ENCODE assay signal across 8 mouse cellular contexts in the genomic region with DNA sequence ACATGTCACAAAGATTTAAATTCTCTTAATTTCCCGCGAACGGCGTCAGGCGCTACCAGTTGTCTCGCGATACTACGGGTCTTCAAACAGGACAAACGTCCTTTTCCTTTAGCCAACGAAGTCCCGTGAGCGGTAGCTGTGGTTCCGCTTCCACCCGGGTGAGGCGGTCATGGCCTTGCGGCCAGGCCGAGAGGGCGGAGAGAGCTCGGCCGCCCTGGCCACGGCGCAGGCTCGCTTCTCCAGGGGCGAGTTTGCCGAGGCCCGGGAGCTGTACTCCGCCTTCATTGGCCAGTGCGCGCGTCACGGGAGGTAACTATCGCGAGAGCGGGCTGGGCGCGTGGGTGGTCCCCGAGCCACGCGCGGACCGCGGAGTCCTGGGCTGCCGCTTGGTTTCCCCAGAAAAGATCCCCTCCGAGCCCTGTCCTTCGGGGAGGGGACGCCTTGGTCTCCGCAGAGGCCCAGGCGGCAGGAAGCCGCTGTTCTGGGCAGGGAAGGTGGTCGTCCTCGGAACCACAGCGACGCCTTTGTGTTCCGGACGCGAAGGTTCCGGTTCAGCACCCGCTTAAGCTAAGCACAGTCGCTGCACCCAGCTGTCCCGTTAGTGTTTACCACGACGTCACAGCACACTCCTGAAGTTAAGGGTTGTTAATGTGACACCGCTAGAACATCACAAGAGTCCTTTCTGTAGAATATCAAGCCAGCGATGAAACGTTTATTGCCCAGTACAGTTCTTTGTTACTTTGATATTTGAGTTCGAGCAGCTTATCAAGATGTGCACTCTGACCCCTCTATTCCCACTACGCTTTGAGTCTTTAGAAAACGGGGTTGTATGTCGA. TPM values are rescaled to one million over a fixed set of nuclear protein-coding genes. Genes with fewer than 3 reads are reported as not detected.
DNase-seq lines count a peak whose midpoint lies in the region; ATAC-seq and TF ChIP-seq lines count a peak whose summit lies in the region.

Gene Ttc32, plus strand, starts transcription at position 110 of the 836 bp plus-strand sequence.

- peak; percentile 23; the same call in 1 of the 2 replicates for TF ChIP-seq CTCF in liver, embryonic 14.5 days (IDR thresholded peaks at IDR 0.05; ENCODE audit: low read depth)
- peak; percentile 34 for TF ChIP-seq CTCF in stomach, postnatal 0 days (IDR thresholded peaks at IDR 0.05; ENCODE audit: low read depth)

- H3K4me1 ChIP-seq in forebrain, embryonic 10.5 days = peaks cover 7% of the 10 kb centered on the region
- H3K4me1 ChIP-seq in heart, embryonic 15.5 days (replicated peaks) = peaks cover 10% of the 10 kb centered on the region; the same call in 1 of the 2 replicates
- peaks cover 2% of the 10 kb centered on the region in 2 experiments; a peak in 2 of 4 replicates for H3K4me1 ChIP-seq in liver, embryonic 14.5 days (replicated peaks; ENCODE audit: control insufficient read depth in 2 of 2, insufficient read depth in 2 of 2, low read length in 1 of 2)
- no peaks in the 10 kb centered on the region for H3K4me1 ChIP-seq in neural tube, embryonic 11.5 days (ENCODE audit: control insufficient read depth, insufficient read depth, low read length)
- H3K4me1 ChIP-seq in stomach, postnatal 0 days (replicated peaks; ENCODE audit: control insufficient read depth, insufficient read depth) = no peaks in the 10 kb centered on the region

- ATAC-seq in CD4-positive, CD25-positive, alpha-beta regulatory T cell, adult 4 months = peak; percentile 90
- ATAC-seq in heart, embryonic 15.5 days (replicated peaks; ENCODE audit: insufficient number of reproducible peaks, insufficient read depth, low FRiP score, low read depth) = peak; percentile 96
- ATAC-seq in liver, embryonic 14.5 days (ENCODE audit: insufficient read depth) = peak; percentile 89
- ATAC-seq in neural tube, embryonic 11.5 days (ENCODE audit: insufficient read depth, low FRiP score, low TSS enrichment) = peak; percentile 97
- peak; percentile 96 for ATAC-seq in stomach, postnatal 0 days (ENCODE audit: low FRiP score, low TSS enrichment)

- peak; percentile 88 for DNase-seq in c-Kit-positive CD71-negative TER-119-negative erythroid progenitor cells, embryonic 14.5 days (ENCODE audit: low read depth)
- peak; percentile 90 for DNase-seq in forebrain, embryonic 10.5 days (ENCODE audit: extremely low spot score, low spot score)
- DNase-seq in kidney, postnatal 25 days = peak; percentile 96 to 97
- peak; percentile 73 to 76 (median 75) for DNase-seq in liver, embryonic 14.5 days (ENCODE audit: low read depth in 3 of 3, low spot score in 3 of 3)
- DNase-seq in neural tube, embryonic 11.5 days (ENCODE audit: low spot score) = peak; percentile 96
- DNase-seq in stomach, postnatal 0 days (ENCODE audit: low spot score) = peak; percentile 94

- H3K4me2 ChIP-seq in heart, embryonic 15.5 days = peak within 1 kb of the TSS; percentile 69
- peak within 1 kb of the TSS; percentile 86 for H3K4me2 ChIP-seq in liver, embryonic 14.5 days (ENCODE audit: low read depth)
- peak within 1 kb of the TSS; percentile 65 for H3K4me2 ChIP-seq in neural tube, embryonic 11.5 days (ENCODE audit: low read depth)
- peak within 1 kb of the TSS; percentile 69 for H3K4me2 ChIP-seq in stomach, postnatal 0 days (replicated peaks; ENCODE audit: low read depth)

- H3K27me3 ChIP-seq in forebrain, embryonic 10.5 days (ENCODE audit: poor library complexity, severe bottlenecking) = no peaks in the 10 kb centered on the region
- no peaks in the 10 kb centered on the region for H3K27me3 ChIP-seq in heart, embryonic 15.5 days
- no peaks in the 10 kb centered on the region for H3K27me3 ChIP-seq in liver, embryonic 14.5 days (ENCODE audit: control insufficient read depth, insufficient read depth, low read length)
- H3K27me3 ChIP-seq in neural tube, embryonic 11.5 days (ENCODE audit: control insufficient read depth, insufficient read depth, low read length) = no peaks in the 10 kb centered on the region
- H3K27me3 ChIP-seq in stomach, postnatal 0 days (ENCODE audit: control insufficient read depth, insufficient read depth, low read length) = no peaks in the 10 kb centered on the region

- peak within 1 kb of the TSS; percentile 76 for H3K4me3 ChIP-seq in forebrain, embryonic 10.5 days
- peak within 1 kb of the TSS; percentile 67 for H3K4me3 ChIP-seq in heart, embryonic 15.5 days
- H3K4me3 ChIP-seq in liver, embryonic 14.5 days (ENCODE audit: insufficient read depth in 1 of 2, low read depth in 2 of 2, low read length in 2 of 2) = peak within 1 kb of the TSS; percentile 54 to 65
- H3K4me3 ChIP-seq in neural tube, embryonic 11.5 days (ENCODE audit: low read depth, low read length) = peak within 1 kb of the TSS; percentile 64
- peak within 1 kb of the TSS; percentile 58 for H3K4me3 ChIP-seq in stomach, postnatal 0 days (ENCODE audit: low read depth, low read length)

- H3K9me3 ChIP-seq in forebrain, embryonic 10.5 days = no peaks in the 10 kb centered on the region
- H3K9me3 ChIP-seq in heart, embryonic 15.5 days (replicated peaks) = no peaks in the 10 kb centered on the region
- no peaks in the 10 kb centered on the region for H3K9me3 ChIP-seq in liver, embryonic 14.5 days (ENCODE audit: control insufficient read depth, low read length)
- H3K9me3 ChIP-seq in neural tube, embryonic 11.5 days (ENCODE audit: control insufficient read depth, low read length) = no peaks in the 10 kb centered on the region
- H3K9me3 ChIP-seq in stomach, postnatal 0 days (ENCODE audit: control insufficient read depth, low read length) = no peaks in the 10 kb centered on the region

- peak within 1 kb of the TSS; percentile 98 for H3K27ac ChIP-seq in forebrain, embryonic 10.5 days
- peak within 1 kb of the TSS; percentile 96 for H3K27ac ChIP-seq in heart, embryonic 15.5 days
- peak within 1 kb of the TSS; percentile 82 for H3K27ac ChIP-seq in liver, embryonic 14.5 days
- H3K27ac ChIP-seq in neural tube, embryonic 11.5 days (ENCODE audit: low read depth, low read length) = peak within 1 kb of the TSS; percentile 95
- peak within 1 kb of the TSS; percentile 98 for H3K27ac ChIP-seq in stomach, postnatal 0 days (replicated peaks)

- H3K36me3 ChIP-seq in forebrain, embryonic 10.5 days (replicated peaks) = peaks cover 16% of the 10 kb centered on the region; the same call in 1 of the 2 replicates
- no peaks in the 10 kb centered on the region for H3K36me3 ChIP-seq in heart, embryonic 15.5 days
- no peaks in the 10 kb centered on the region for H3K36me3 ChIP-seq in liver, embryonic 14.5 days (replicated peaks; ENCODE audit: control insufficient read depth, insufficient read depth, low read depth)
- H3K36me3 ChIP-seq in neural tube, embryonic 11.5 days (ENCODE audit: control insufficient read depth, insufficient read depth, low read length) = no peaks in the 10 kb centered on the region
- no peaks in the 10 kb centered on the region for H3K36me3 ChIP-seq in stomach, postnatal 0 days (ENCODE audit: control insufficient read depth, insufficient read depth, low read length)

- WGBS in forebrain, embryonic 10.5 days = under 1% methylated on average over 69 of the region's 69 CpGs
- WGBS in heart, embryonic 15.5 days = under 1% methylated on average over 69 of the region's 69 CpGs
- WGBS in liver, embryonic 14.5 days (ENCODE audit: insufficient replicate concordance) = under 1% methylated on average over 69 of the region's 69 CpGs
- under 1% methylated on average over 69 of the region's 69 CpGs for WGBS in neural tube, embryonic 11.5 days
- WGBS in stomach, postnatal 0 days = under 1% methylated on average over 69 of the region's 69 CpGs

- H3K9ac ChIP-seq in heart, embryonic 15.5 days = peak within 1 kb of the TSS; percentile 88
- H3K9ac ChIP-seq in liver, embryonic 14.5 days (replicated peaks) = peak within 1 kb of the TSS; percentile 83
- H3K9ac ChIP-seq in neural tube, embryonic 11.5 days (ENCODE audit: low read length) = peak within 1 kb of the TSS; percentile 95
- H3K9ac ChIP-seq in stomach, postnatal 0 days (ENCODE audit: low read length) = peak within 1 kb of the TSS; percentile 86

- peak; percentile 47; the same call in 1 of the 2 replicates for TF ChIP-seq EP300 in liver, embryonic 14.5 days (IDR thresholded peaks at IDR 0.05; ENCODE audit: low read depth)
- peak; percentile 99 for TF ChIP-seq EP300 in stomach, postnatal 0 days (optimal IDR thresholded peaks at IDR 0.05)

RNA-seq across cellular contexts. Expression of gene Ttc32, which starts in this region (rescaled TPM):
- polyA plus RNA-seq in CD4-positive, CD25-positive, alpha-beta regulatory T cell, adult 4 months (2017; shearing (Covaris generic)) = 1 to 10 TPM; 5.9 to 8.5 TPM
- 18.3 and 21.2 TPM in 2 replicates for polyA plus RNA-seq in forebrain, embryonic 10.5 days (2016; fragmentation: Nextera tagmentation; extraction: Ambion mirVana)
- 14.4 and 17.4 TPM in 2 replicates for polyA plus RNA-seq in heart, embryonic 15.5 days (2015; fragmentation: Nextera tagmentation; extraction: Ambion mirVana)
- 3.7 and 6.0 TPM in 2 replicates for polyA plus RNA-seq in liver, embryonic 14.5 days (2012; rRNA removed)
- polyA plus RNA-seq in liver, embryonic 14.5 days (2014; fragmentation: Nextera tagmentation; extraction: Ambion mirVana) = 13.9 and 14.1 TPM in 2 replicates
- 16.5 and 18.7 TPM in 2 replicates for polyA plus RNA-seq in neural tube, embryonic 11.5 days (2014; fragmentation: Nextera tagmentation; extraction: Ambion mirVana)
- polyA plus RNA-seq in stomach, postnatal 0 days (2015; fragmentation: Nextera tagmentation; extraction: Ambion mirVana) = 19.5 and 19.6 TPM in 2 replicates

Comparison
In these comparisons a context has a peak if more than half of its experiments do, and no peak if none do; other contexts are left out.
1. Peak in every context shown above with its lines: DNase-seq, ATAC-seq, H3K4me3 ChIP-seq and H3K27ac ChIP-seq.